Mouse (Mus musculus): ENCODE data around the gene Ube2g2. TPM values are rescaled to one million over a fixed set of nuclear protein-coding genes. Genes with fewer than 3 reads are reported as not detected.

Ube2g2 gene
- total RNA-seq (2021) = 10 to 100 TPM; 56.1 to 63.8 TPM

- peak; percentile 96 for DNase-seq
Measured at GRCm38 (mm10) chr10:77622055-77622988, at the start of gene Ube2g2. Gene Ube2g2 (plus strand): TSS chr10:77622275.

- DNase-seq = no peak
Measured at GRCm38 (mm10) chr10:77573162-77573561, 48.9 kb upstream of the Ube2g2 start.

- peak; percentile 27 for DNase-seq
Measured at GRCm38 (mm10) chr10:77580027-77580920, 41.8 kb upstream of the Ube2g2 start.

- no peak for DNase-seq
Measured at GRCm38 (mm10) chr10:77581023-77581407, 41.1 kb upstream of the Ube2g2 start.

- peak; percentile 97 for DNase-seq
Measured at GRCm38 (mm10) chr10:77581408-77582284, 40.4 kb upstream of the Ube2g2 start, which contains the start of gene Pttg1ip. Gene Pttg1ip (plus strand): TSS chr10:77581720.

- DNase-seq = no peak
Measured at GRCm38 (mm10) chr10:77582285-77582618, 39.8 kb upstream of the Ube2g2 start.

GRCm38 (mm10) chr10:77583795-77584422 is 38.2 kb upstream of the Ube2g2 start:
- DNase-seq = peak; percentile 45

GRCm38 (mm10) chr10:77586637-77587036 is 35.4 kb upstream of the Ube2g2 start:
- DNase-seq = no peak

- no peak for DNase-seq
Measured at GRCm38 (mm10) chr10:77587091-77587775, 34.8 kb upstream of the Ube2g2 start.

- no peak for DNase-seq
Measured at GRCm38 (mm10) chr10:77588036-77588435, 34.0 kb upstream of the Ube2g2 start.

- no peak for DNase-seq
Measured at GRCm38 (mm10) chr10:77589117-77589516, 33.0 kb upstream of the Ube2g2 start.

GRCm38 (mm10) chr10:77589749-77590148 is 32.3 kb upstream of the Ube2g2 start:
- DNase-seq = no peak

GRCm38 (mm10) chr10:77590812-77591211 is 31.3 kb upstream of the Ube2g2 start:
- peak; percentile 69 for DNase-seq

GRCm38 (mm10) chr10:77591546-77591945 is 30.5 kb upstream of the Ube2g2 start:
- DNase-seq = no peak

- no peak for DNase-seq
Measured at GRCm38 (mm10) chr10:77596060-77596459, 26.0 kb upstream of the Ube2g2 start.

- no peak for DNase-seq
Measured at GRCm38 (mm10) chr10:77603021-77603420, 19.1 kb upstream of the Ube2g2 start.

- DNase-seq = no peak
Measured at GRCm38 (mm10) chr10:77604111-77604510, 18.0 kb upstream of the Ube2g2 start.

- DNase-seq = no peak
Measured at GRCm38 (mm10) chr10:77604958-77605357, 17.1 kb upstream of the Ube2g2 start.

GRCm38 (mm10) chr10:77605368-77605767 is 16.7 kb upstream of the Ube2g2 start:
- DNase-seq = peak; percentile 38

- DNase-seq = peak; percentile 99
Measured at GRCm38 (mm10) chr10:77605908-77606826, 15.9 kb upstream of the Ube2g2 start, which contains the start of the genes Sumo3 and Gm49325. Gene Sumo3 (plus strand): TSS chr10:77606097. Gene Gm49325 (plus strand): TSS chr10:77606197.
